Mouse (Mus musculus): ENCODE results near the gene Add2.

Add2 gene

DNA sequence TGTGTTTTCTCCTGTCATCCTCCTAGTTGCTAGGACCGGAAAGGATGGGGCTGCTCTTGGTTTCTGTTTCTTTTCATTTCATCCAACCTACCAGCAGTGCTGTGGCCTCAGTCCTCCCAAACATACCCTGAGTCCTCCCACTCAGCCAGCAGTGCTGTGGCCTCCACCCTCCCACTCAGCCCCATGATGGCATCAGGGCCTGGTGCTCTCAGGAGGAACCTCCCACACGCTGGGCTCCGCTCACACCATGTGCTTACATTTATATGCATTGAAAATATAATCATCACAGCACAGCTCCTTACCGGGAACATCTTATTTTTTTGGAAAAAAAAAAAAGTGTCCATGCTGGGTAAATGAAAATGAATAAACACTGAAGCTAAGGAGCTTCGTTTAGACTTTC is 20.0 kb downstream of the Add2 start:
- DNase-seq (ENCODE audit: low spot score): no peak

- DNase-seq (ENCODE audit: low spot score): no peak
Measured at GRCm38 (mm10) chr6:86050586-86051268, 22.2 kb downstream of the Add2 start.

DNA sequence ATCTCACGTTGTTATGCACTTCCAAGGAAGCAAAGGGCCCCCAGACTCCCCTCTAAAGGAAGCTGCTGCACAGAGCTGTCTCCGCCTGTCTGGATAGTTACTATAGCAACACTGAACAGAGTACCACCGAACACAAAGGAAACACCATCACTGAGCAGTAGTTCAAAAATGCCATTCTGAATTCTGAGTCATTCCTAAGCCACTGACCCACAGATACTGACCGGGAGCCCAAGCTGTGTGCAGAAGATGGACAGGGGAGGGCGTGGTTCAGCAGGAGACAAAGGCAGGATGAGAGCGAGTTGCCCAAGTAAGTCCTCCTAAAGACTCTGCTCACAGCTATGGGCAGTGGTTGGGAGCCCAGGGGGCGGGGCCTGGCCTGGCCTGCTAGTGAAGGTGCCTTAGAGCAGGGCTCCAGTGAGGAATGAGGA is 23.6 kb downstream of the Add2 start:
- DNase-seq (ENCODE audit: low spot score): no peak

- no peak for DNase-seq (ENCODE audit: low spot score)
Measured at GRCm38 (mm10) chr6:86052556-86052955, 24.1 kb downstream of the Add2 start.

GRCm38 (mm10) chr6:86053099-86053498 is 24.6 kb downstream of the Add2 start:
- no peak for DNase-seq (ENCODE audit: low spot score)

DNA sequence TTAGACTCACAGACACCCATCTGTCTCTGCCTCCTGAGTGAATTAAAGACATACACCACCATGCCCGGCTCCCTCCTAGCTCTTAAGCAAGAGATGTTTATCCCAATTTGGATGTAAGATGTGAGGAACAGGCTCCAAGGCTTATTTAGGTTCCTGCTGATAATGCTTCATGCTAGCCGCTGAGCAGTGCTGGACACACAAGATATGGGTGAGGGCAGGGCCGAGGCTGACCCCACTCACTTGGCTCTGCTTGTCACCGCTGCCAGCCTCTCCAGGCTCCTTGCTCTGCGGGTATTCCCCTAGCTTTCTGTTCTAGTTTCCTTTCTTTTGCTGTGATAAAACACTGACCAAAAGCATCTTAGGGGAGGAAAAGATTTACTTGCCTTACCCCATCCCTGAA is 25.1 kb downstream of the Add2 start:
- no peak for DNase-seq (ENCODE audit: low spot score)

- no peak for DNase-seq (ENCODE audit: low spot score)
Measured at GRCm38 (mm10) chr6:86058475-86058874, 30.0 kb downstream of the Add2 start.

- no peak for DNase-seq (ENCODE audit: low spot score)
Measured at GRCm38 (mm10) chr6:86059151-86059853, 30.8 kb downstream of the Add2 start.

DNA sequence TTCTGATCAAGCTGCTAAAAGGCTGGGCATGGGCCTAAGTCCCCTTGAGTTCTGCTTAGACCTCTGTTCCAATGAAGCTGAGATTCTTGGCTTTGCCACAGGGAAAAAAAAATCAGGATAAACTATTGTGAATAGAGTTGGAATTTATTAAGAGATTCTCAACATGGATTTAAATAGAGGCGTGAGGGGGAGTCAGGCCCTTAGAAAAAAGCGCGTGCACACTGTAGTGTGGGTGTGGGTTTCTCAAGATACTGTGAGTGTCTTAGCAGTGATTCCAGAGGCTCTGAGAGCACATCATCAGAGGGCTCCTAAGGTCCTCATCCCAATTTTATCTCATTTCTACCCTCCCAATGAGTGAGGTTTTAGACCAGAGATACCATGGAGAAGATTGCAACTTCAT is 31.7 kb downstream of the Add2 start:
- no peak for DNase-seq (ENCODE audit: low spot score)

DNA sequence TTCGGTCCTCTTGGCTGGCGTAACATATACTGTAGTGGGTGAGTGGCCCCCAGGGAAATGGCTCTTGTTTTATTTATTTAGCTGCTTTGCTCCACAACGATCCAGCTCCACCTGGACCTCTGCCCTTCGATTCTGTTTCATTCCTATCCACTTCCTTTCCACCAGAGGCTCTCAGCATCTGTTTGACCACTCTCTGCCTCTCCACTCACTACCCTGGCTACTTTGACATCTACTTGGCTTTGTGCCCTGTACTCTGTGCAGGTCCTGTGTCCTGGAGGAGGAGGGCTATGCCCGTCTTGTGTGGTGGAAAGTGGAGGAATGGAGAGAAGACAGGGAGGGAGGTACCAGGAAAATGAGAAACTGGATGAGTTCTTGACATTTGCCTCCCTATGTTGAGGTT is 33.7 kb downstream of the Add2 start:
- no peak for DNase-seq (ENCODE audit: low spot score)

DNA sequence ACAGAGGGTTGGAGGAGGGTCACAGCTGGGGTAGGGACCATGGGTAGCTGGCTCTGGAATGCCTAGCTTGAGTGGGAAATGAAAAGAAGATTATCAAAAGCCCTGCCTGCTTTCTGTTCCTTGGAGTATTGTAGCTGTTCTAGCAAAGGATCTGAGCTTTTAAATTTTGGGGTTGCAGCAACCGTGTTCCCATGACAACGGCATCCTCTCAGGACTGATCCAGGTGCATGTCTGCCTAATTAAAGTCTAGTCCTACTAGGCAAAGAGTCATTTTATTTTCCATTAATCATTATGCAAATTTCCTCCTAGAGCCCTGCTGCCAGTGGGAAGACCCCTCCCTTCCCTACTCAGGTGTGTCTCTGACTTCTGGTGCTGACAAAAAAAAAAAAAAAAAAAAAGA is 34.2 kb downstream of the Add2 start:
- no peak for DNase-seq (ENCODE audit: low spot score)

DNA sequence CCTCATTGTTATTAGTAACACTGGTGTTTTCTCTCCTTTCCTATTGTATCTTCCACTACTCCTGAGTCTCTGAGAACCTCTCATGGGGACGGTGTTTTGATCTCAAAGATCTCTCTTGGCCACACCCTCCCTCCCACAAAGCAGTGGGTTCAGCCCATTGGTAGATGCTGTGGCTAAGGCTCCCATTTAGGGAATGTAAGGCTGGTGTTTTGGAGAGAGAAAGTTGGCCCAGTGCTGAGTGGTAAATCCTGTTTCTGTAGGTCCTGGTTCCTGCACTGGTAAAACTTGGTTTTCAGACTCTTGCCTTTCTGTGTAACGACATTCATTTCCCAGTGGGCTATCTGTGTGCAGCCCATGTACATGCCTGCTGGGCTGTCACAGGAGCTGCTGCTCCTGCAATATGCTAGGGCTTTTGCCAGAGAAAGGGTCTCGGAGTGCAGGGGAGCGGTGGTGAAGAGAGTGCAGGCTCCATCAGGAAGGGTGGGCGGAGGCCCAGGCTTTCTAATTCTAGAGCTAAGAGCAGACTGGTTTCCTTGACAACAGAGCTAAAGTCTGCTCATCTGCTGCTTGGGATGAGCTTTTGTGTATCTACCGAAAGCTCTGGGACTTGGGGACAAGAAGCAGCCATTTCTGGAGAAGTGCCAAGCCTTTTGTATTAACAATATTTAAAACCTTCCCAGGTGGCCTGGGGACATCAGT is 36.0 kb downstream of the Add2 start:
- DNase-seq (ENCODE audit: low spot score): no peak

GRCm38 (mm10) chr6:86066727-86067126 is 38.2 kb downstream of the Add2 start:
- DNase-seq (ENCODE audit: low spot score): no peak

DNA sequence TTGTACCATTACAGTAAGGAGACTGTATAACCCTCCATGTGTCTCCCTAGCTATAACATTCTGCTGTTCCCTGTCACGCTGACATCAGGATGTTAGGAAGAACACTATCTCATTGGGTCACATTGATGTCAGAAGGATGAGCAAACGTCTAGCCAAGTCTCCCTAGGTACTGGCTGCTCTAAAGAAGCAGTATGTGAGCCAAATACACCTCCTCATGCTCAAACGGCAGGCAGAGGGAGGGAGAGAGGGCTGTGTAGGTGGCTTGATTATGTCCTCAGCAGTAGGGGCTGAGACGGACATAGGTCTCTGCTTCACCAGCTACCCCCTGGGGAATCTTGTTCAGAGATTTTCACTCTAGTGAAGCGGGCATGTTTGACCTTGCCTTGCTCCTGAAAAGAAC is 38.7 kb downstream of the Add2 start:
- no peak for DNase-seq (ENCODE audit: low spot score)

DNA sequence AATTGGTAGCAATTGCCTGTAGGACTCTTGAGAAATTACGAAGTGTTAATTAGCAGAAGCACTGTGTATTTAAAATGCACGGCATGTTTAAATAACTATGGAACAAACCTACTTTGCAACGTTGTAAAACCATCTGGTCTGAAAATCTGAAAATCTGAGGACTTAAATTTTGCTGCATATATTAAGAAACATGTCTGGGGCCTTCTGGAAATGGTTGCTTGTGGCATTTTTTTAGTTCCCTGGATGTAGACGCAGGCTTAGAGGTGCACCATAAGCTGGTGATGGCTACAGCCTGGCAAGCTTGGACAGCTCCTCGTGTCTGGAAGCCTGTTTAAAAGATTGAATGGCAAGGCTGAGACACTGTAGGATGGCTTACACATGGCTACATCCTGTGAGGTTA is 40.5 kb downstream of the Add2 start:
- DNase-seq (ENCODE audit: low spot score): no peak

GRCm38 (mm10) chr6:86069856-86070255 is 41.4 kb downstream of the Add2 start:
- no peak for DNase-seq (ENCODE audit: low spot score)

GRCm38 (mm10) chr6:86070277-86070676 is 41.8 kb downstream of the Add2 start:
- no peak for DNase-seq (ENCODE audit: low spot score)

GRCm38 (mm10) chr6:86073882-86074281 is 45.4 kb downstream of the Add2 start:
- DNase-seq (ENCODE audit: low spot score): no peak

DNA sequence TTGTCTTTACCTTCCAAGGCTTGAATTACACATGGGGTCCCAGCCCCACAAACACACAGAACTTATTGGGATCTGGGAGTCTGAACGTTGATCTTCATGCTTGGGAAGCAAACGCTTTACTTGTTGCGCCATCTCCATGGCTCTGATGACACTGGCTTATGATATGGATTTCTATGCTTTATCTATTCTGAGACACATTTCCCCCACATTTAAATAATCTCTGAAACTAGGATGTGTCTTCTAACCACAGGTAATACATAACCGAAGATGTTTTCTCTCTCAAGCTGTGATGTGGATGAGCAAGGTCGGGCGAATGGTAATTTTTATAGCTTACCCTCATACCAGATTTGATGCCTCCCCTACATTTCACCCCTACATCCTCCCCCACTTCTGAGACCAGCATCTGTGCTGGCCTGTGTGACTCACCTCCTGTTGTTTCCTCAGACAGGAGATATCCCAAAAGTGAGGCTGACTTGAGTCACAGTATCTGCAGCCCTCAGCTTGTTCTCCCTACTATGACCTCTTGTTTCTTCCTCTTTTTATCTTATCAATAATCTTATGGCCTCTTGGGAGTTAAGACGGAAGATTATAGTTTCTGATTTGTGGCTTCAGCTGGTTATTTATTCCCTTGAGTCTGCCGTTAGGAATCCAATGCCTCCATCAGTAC is 46.2 kb downstream of the Add2 start:
- DNase-seq (ENCODE audit: low spot score): no peak

DNA sequence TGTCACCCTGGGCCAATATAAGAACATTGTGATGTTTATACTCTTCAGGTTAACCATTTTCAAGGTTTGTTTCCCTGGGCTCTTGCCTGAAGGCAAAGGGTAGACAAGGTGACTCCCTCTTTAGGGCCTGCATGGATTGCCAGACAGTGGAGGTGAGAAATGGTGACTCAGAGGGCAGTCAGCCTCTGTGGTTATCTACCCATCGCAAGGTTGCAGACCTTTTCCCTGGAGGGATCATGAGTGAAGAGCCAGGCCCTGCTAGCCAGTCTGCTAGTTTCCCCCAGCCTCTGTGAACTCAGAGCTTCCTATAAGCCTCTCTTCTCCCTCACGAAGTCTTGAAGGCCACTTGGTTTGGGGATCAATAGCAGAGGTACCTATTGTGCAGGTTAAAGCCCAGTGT is 48.0 kb downstream of the Add2 start:
- no peak for DNase-seq (ENCODE audit: low spot score)

GRCm38 (mm10) chr6:86077880-86078279 is 49.4 kb downstream of the Add2 start:
- DNase-seq (ENCODE audit: low spot score): no peak

GRCm38 (mm10) chr6:86078361-86079010 is 50.0 kb downstream of the Add2 start:
- no peak for DNase-seq (ENCODE audit: low spot score)
